Mouse (Mus musculus) forebrain, embryonic 14.5 days (tissue): ENCODE measurements at regions not wholly inside any gene's neighbourhood (a gene's known extent, or its start where the extent isn't known, plus 50 kb on each side); places are given as distances from the start of the nearest gene placed in this dataset.

Experiments
- ATAC-seq: fragments of 200-750 bp; cut with Nextera tagmentation; 2 replicates; pipeline ENCODE4 v1.8.0; 2017; ENCODE audit warnings: mild to moderate bottlenecking, moderate library complexity
- DNase-seq: peaks from one replicate; pipeline ENCODE4 v3.0.0-alpha.2; 2015; ENCODE audit warnings: low spot score
- H3K27ac ChIP-seq: fragments of 300-500 bp; sonication (generic); 2 replicates; pipeline ENCODE4 v1.5.1; 2014; ENCODE audit warnings: low read depth, mild to moderate bottlenecking, control low read depth, low read length, moderate library complexity
- H3K27me3 ChIP-seq: fragments of 300-500 bp; sonication (generic); replicated peaks from 2 replicates; pipeline ENCODE4 v1.6.1; 2014; ENCODE audit warnings: low read length, control low read depth, mixed read lengths; ENCODE audit not compliant: control insufficient read depth, insufficient read depth
- H3K36me3 ChIP-seq: fragments of 300-500 bp; sonication (generic); 2 replicates; pipeline ENCODE4 v1.6.1; 2014; ENCODE audit warnings: low read length, control low read depth; ENCODE audit not compliant: control insufficient read depth, insufficient read depth
- H3K4me1 ChIP-seq: fragments of 300-500 bp; sonication (generic); 2 replicates; pipeline ENCODE4 v1.6.1; 2014; ENCODE audit warnings: antibody characterized with exemption, low read length, control low read depth; ENCODE audit not compliant: control insufficient read depth, insufficient read depth
- H3K4me2 ChIP-seq: fragments of 300-500 bp; sonication (generic); 2 replicates; pipeline ENCODE4 v1.6.1; 2014; ENCODE audit warnings: mild to moderate bottlenecking, control low read depth, low read length
- H3K4me3 ChIP-seq: fragments of 300-500 bp; sonication (generic); 2 replicates; pipeline ENCODE4 v1.5.1; 2014; ENCODE audit warnings: low read depth, low read length, control low read depth
- H3K9ac ChIP-seq: fragments of 300-500 bp; sonication (generic); 2 replicates; pipeline ENCODE4 v1.6.1; 2014; ENCODE audit warnings: mild to moderate bottlenecking, low read length, control low read depth, moderate library complexity
- H3K9me3 ChIP-seq: fragments of 300-500 bp; sonication (generic); replicated peaks from 2 replicates; pipeline ENCODE4 v1.6.1; 2016; ENCODE audit warnings: low read length, control low read depth, mixed read lengths; ENCODE audit not compliant: control insufficient read depth
- WGBS: fragments of 180-500 bp; shearing (Covaris S2); extraction: QIAGEN DNeasy Blood & Tissue Kit; methylation state at CpG from one replicate; pipeline ENCODE4 v1.1.7; 2014; 5-methylcytosine and 5-hydroxymethylcytosine counted together

GRCm38 (mm10) chrX:158544021-158544420 lies 500.9 kb upstream of the Cnksr2 start:
- no peak for ATAC-seq
- 47% methylated on average over 4 of the region's 4 CpGs for WGBS
- H3K4me1 ChIP-seq, result no peaks in the 10 kb centered on the region

GRCm38 (mm10) chrX:158577856-158578255 lies 534.8 kb upstream of the Cnksr2 start:
- no peaks in the 10 kb centered on the region for H3K4me1 ChIP-seq
- no peaks in the 10 kb centered on the region for H3K36me3 ChIP-seq
- ATAC-seq (no peak), DNase-seq (no peak)
- H3K4me3 ChIP-seq, result no peak overlapping the region
- H3K9ac ChIP-seq, result no peak overlapping the region
- WGBS, result 82% methylated on average over 2 of the region's 2 CpGs
- H3K27me3 ChIP-seq, result no peaks in the 10 kb centered on the region
- no peak overlapping the region for H3K4me2 ChIP-seq
- no peak overlapping the region for H3K27ac ChIP-seq
- no peaks in the 10 kb centered on the region for H3K9me3 ChIP-seq

More at GRCm38 (mm10) chrX:158544021-158544420, 500.9 kb upstream of the Cnksr2 start:
- no peak overlapping the region for H3K27ac ChIP-seq
- H3K9ac ChIP-seq, result no peak overlapping the region
- DNase-seq, result no peak
- H3K36me3 ChIP-seq, result no peaks in the 10 kb centered on the region
- no peaks in the 10 kb centered on the region for H3K9me3 ChIP-seq
- H3K27me3 ChIP-seq, result no peaks in the 10 kb centered on the region
- H3K4me3 ChIP-seq, result no peak overlapping the region
- no peak overlapping the region for H3K4me2 ChIP-seq

GRCm38 (mm10) chrX:158613136-158613535 lies 570.0 kb upstream of the Cnksr2 start:
- no peak for ATAC-seq

GRCm38 (mm10) chrX:158613607-158614006 lies 570.5 kb upstream of the Cnksr2 start:
- Histone ChIP-seq H3K4me2 (no peak overlapping the region), H3K4me3 (no peak overlapping the region), H3K4me1 (no peaks in the 10 kb centered on the region), H3K9ac (no peak overlapping the region), H3K27ac (no peak overlapping the region), H3K9me3 (no peaks in the 10 kb centered on the region), H3K27me3 (no peaks in the 10 kb centered on the region), H3K36me3 (no peaks in the 10 kb centered on the region)
- WGBS, result 80% methylated on average over 2 of the region's 2 CpGs
- DNase-seq, result peak; percentile 42
- ATAC-seq, result no peak

More at GRCm38 (mm10) chrX:158613136-158613535, 570.0 kb upstream of the Cnksr2 start:
- Histone ChIP-seq H3K27me3 (no peaks in the 10 kb centered on the region), H3K36me3 (no peaks in the 10 kb centered on the region), H3K9me3 (no peaks in the 10 kb centered on the region), H3K9ac (no peak overlapping the region), H3K27ac (no peak overlapping the region), H3K4me1 (no peaks in the 10 kb centered on the region), H3K4me3 (no peak overlapping the region), H3K4me2 (no peak overlapping the region)
- DNase-seq, result no peak
- 6% methylated on average over 1 of the region's 1 CpGs for WGBS

- H3K4me3 ChIP-seq, result no peak overlapping the region
- H3K9me3 ChIP-seq, result no peaks in the 10 kb centered on the region
- no peak overlapping the region for H3K4me2 ChIP-seq
- no peak overlapping the region for H3K9ac ChIP-seq
- H3K36me3 ChIP-seq, result no peaks in the 10 kb centered on the region
- WGBS, result 94% methylated on average over 1 of the region's 1 CpGs
- no peaks in the 10 kb centered on the region for H3K27me3 ChIP-seq
- ATAC-seq, result no peak
- H3K4me1 ChIP-seq, result no peaks in the 10 kb centered on the region
- no peak overlapping the region for H3K27ac ChIP-seq
- no peak for DNase-seq
Observed at GRCm38 (mm10) chrX:158614029-158614428, 570.9 kb upstream of the Cnksr2 start.

GRCm38 (mm10) chrX:158614452-158614851 lies 571.4 kb upstream of the Cnksr2 start:
- H3K4me1 ChIP-seq, result no peaks in the 10 kb centered on the region
- H3K27me3 ChIP-seq, result no peaks in the 10 kb centered on the region
- no peak overlapping the region for H3K27ac ChIP-seq
- no peak for ATAC-seq
- no peak overlapping the region for H3K9ac ChIP-seq
- 67% methylated on average over 5 of the region's 5 CpGs for WGBS
- no peaks in the 10 kb centered on the region for H3K36me3 ChIP-seq
- no peak overlapping the region for H3K4me3 ChIP-seq
- no peak for DNase-seq
- H3K9me3 ChIP-seq, result no peaks in the 10 kb centered on the region
- H3K4me2 ChIP-seq, result no peak overlapping the region

- Histone ChIP-seq H3K4me3 (no peak overlapping the region), H3K4me2 (no peak overlapping the region), H3K36me3 (no peaks in the 10 kb centered on the region), H3K27me3 (no peaks in the 10 kb centered on the region), H3K9ac (no peak overlapping the region), H3K4me1 (no peaks in the 10 kb centered on the region), H3K9me3 (no peaks in the 10 kb centered on the region), H3K27ac (no peak overlapping the region)
- ATAC-seq (no peak), DNase-seq (no peak)
- WGBS, result 86% methylated on average over 2 of the region's 2 CpGs
Observed at GRCm38 (mm10) chrX:158615096-158615495, 572.0 kb upstream of the Cnksr2 start.

- H3K4me2 ChIP-seq, result no peak overlapping the region
- H3K4me1 ChIP-seq, result no peaks in the 10 kb centered on the region
- ATAC-seq (no peak), DNase-seq (no peak)
- 70% methylated on average over 3 of the region's 3 CpGs for WGBS
- no peaks in the 10 kb centered on the region for H3K27me3 ChIP-seq
- H3K9ac ChIP-seq, result no peak overlapping the region
- H3K36me3 ChIP-seq, result no peaks in the 10 kb centered on the region
- no peak overlapping the region for H3K4me3 ChIP-seq
- H3K27ac ChIP-seq, result no peak overlapping the region
- no peaks in the 10 kb centered on the region for H3K9me3 ChIP-seq
Observed at GRCm38 (mm10) chrX:158627390-158627789, 582.7 kb upstream of the Rps6ka3 start.

- 88% methylated on average over 1 of the region's 1 CpGs for WGBS
- no peaks in the 10 kb centered on the region for H3K36me3 ChIP-seq
- ATAC-seq (no peak), DNase-seq (no peak)
- no peaks in the 10 kb centered on the region for H3K27me3 ChIP-seq
- no peak overlapping the region for H3K4me3 ChIP-seq
- no peak overlapping the region for H3K27ac ChIP-seq
- no peaks in the 10 kb centered on the region for H3K4me1 ChIP-seq
- no peaks in the 10 kb centered on the region for H3K9me3 ChIP-seq
- no peak overlapping the region for H3K4me2 ChIP-seq
- no peak overlapping the region for H3K9ac ChIP-seq
Observed at GRCm38 (mm10) chrX:158632406-158632805, 577.7 kb upstream of the Rps6ka3 start.
